Mouse (Mus musculus): Measurements from ENCODE around the gene Nms. TPM values are rescaled to one million over a fixed set of nuclear protein-coding genes. Genes with fewer than 3 reads are reported as not detected.

The Nms gene
- polyA plus RNA-seq, 1 experiment from 2014 or later: not detected

Other genes starting within 250 kb of the Nms start
- gene Lonrf2, start 102.4 kb upstream of the Nms start, polyA plus RNA-seq (2016; fragmentation: Nextera tagmentation; extraction: Ambion mirVana): 6.0 and 6.1 TPM in 2 replicates
- gene Chst10, start 41.0 kb upstream of the Nms start, polyA plus RNA-seq (2016; fragmentation: Nextera tagmentation; extraction: Ambion mirVana): 27.8 and 29.4 TPM in 2 replicates
- gene Pdcl3, start 46.5 kb downstream of the Nms start, polyA plus RNA-seq (2016; fragmentation: Nextera tagmentation; extraction: Ambion mirVana): 174 and 179 TPM in 2 replicates